8 mouse cellular contexts compared by ENCODE assay signal in genomic region chr15:78903243-78903642, GRCm38 (mm10). TPM values are rescaled to one million over a fixed set of nuclear protein-coding genes. Genes with fewer than 3 reads are reported as not detected.
A peak's percentile ranks its signal among the peaks of the same experiment; 100 is the strongest.
DNase-seq lines count a peak whose midpoint lies in the region; ATAC-seq and TF ChIP-seq lines count a peak whose summit lies in the region.

No protein-coding gene starts in this region.

- H3K4me2 ChIP-seq in intestine, embryonic 16.5 days (ENCODE audit: low read depth, low read length) = no peak overlapping the region
- no peak overlapping the region for H3K4me2 ChIP-seq in midbrain, postnatal 0 days (ENCODE audit: low read depth, low read length, poor library complexity, severe bottlenecking)

- peak; percentile 91 for TF ChIP-seq CTCF in midbrain, postnatal 0 days (IDR thresholded peaks at IDR 0.05)

- H3K4me3 ChIP-seq in intestine, embryonic 16.5 days (ENCODE audit: low read length) = no peak overlapping the region
- no peak overlapping the region for H3K4me3 ChIP-seq in midbrain, postnatal 0 days (ENCODE audit: low read depth, low read length)

- H3K27ac ChIP-seq in intestine, embryonic 16.5 days (ENCODE audit: low read length) = no peak overlapping the region
- H3K27ac ChIP-seq in midbrain, postnatal 0 days (ENCODE audit: low read depth, low read length) = no peak overlapping the region

- DNase-seq in ovary, postnatal 10 days (ENCODE audit: low spot score) = peak; percentile 70
- no peak for DNase-seq in ovary, adult 18-20 months (ENCODE audit: low spot score)
- DNase-seq in cerebellum, postnatal 36 days = peak; percentile 84 to 90
- DNase-seq in gastrocnemius, adult 8-10 months (ENCODE audit: low spot score in 2 of 2) = peak; percentile 50 to 60
- peak; percentile 84 for DNase-seq in liver
- peak; percentile 80 for DNase-seq in midbrain, postnatal 0 days (ENCODE audit: low spot score)
- peak; percentile 87 for DNase-seq in splenic B cell, adult 2 months (ENCODE audit: low read depth, low spot score)

- peak overlapping the region; percentile 57 for H3K9ac ChIP-seq in intestine, embryonic 16.5 days (ENCODE audit: low read depth, low read length)
- no peak overlapping the region for H3K9ac ChIP-seq in midbrain, postnatal 0 days (replicated peaks; ENCODE audit: low read length, poor library complexity, severe bottlenecking)

- H3K27me3 ChIP-seq in intestine, embryonic 16.5 days (replicated peaks; ENCODE audit: control insufficient read depth, insufficient read depth, low read length) = no peaks in the 10 kb centered on the region
- H3K27me3 ChIP-seq in midbrain, postnatal 0 days (ENCODE audit: insufficient read depth, low read length) = peaks cover 3% of the 10 kb centered on the region; the same call in 1 of the 2 replicates
- no peaks in the 10 kb centered on the region for H3K27me3 ChIP-seq in splenic B cell, adult 2 months (ENCODE audit: control insufficient read depth, insufficient read depth, low read length, poor library complexity, severe bottlenecking)

- no peak for ATAC-seq in intestine, embryonic 16.5 days
- ATAC-seq in midbrain, postnatal 0 days (ENCODE audit: low FRiP score) = peak; percentile 6; the same call in 1 of the 2 replicates

- WGBS in intestine, embryonic 16.5 days = 3% methylated on average over 2 of the region's 2 CpGs
- 2% methylated on average over 2 of the region's 2 CpGs for WGBS in midbrain, postnatal 0 days

- peaks cover 28% of the 10 kb centered on the region for H3K4me1 ChIP-seq in intestine, embryonic 16.5 days (ENCODE audit: control insufficient read depth, insufficient read depth, low read length)
- H3K4me1 ChIP-seq in midbrain, postnatal 0 days (ENCODE audit: insufficient read depth, low read length) = 0 out of 2 replicates have a peak, but pooled peaks cover 3% of the 10 kb centered on the region

- no peaks in the 10 kb centered on the region for H3K9me3 ChIP-seq in intestine, embryonic 16.5 days (ENCODE audit: control insufficient read depth, low read length)
- no peaks in the 10 kb centered on the region for H3K9me3 ChIP-seq in midbrain, postnatal 0 days (ENCODE audit: low read length)

- H3K36me3 ChIP-seq in intestine, embryonic 16.5 days (ENCODE audit: control insufficient read depth, insufficient read depth, low read length) = 0 out of 2 replicates have a peak, but pooled peaks cover 2% of the 10 kb centered on the region
- peaks cover 2% of the 10 kb centered on the region; the same call in 1 of the 2 replicates for H3K36me3 ChIP-seq in midbrain, postnatal 0 days (ENCODE audit: insufficient read depth, low read length)
- H3K36me3 ChIP-seq in splenic B cell, adult 2 months (ENCODE audit: control insufficient read depth, insufficient read depth, low read length, poor library complexity, severe bottlenecking) = peaks cover 10% of the 10 kb centered on the region

RNA-seq across cellular contexts. Expression of gene Sh3bp1, which starts 3.7 kb away (rescaled TPM):
- total RNA-seq in gastrocnemius, adult 8-10 months (2022) = 1 to 10 TPM in 2 of 4 experiments, under 1 TPM in 2; 0.80 to 1.7 (median 1.2) TPM
- 21.5 and 23.3 TPM in 2 replicates for polyA plus RNA-seq in intestine, embryonic 16.5 days (2015; fragmentation: Nextera tagmentation; extraction: Ambion mirVana)
- 4.2 and 4.5 TPM in 2 replicates for total RNA-seq in midbrain, postnatal 0 days (2014; rRNA removed)
- polyA plus RNA-seq in midbrain, postnatal 0 days (2015; fragmentation: Nextera tagmentation; extraction: Ambion mirVana) = 4.0 and 4.7 TPM in 2 replicates

RNA-seq across cellular contexts. Expression of gene Gm49510, which starts 3.8 kb away (rescaled TPM):
- not detected for total RNA-seq in gastrocnemius, adult 8-10 months (2022)
- 0.21 and 0.55 TPM in 2 replicates for polyA plus RNA-seq in intestine, embryonic 16.5 days (2015; fragmentation: Nextera tagmentation; extraction: Ambion mirVana)
- 1.7 TPM in 1 of 2 replicates, not detected in the other for total RNA-seq in midbrain, postnatal 0 days (2014; rRNA removed)
- polyA plus RNA-seq in midbrain, postnatal 0 days (2015; fragmentation: Nextera tagmentation; extraction: Ambion mirVana) = 0.17 TPM in 1 of 2 replicates, not detected in the other

RNA-seq across cellular contexts. Expression of gene Pdxp, which starts 10.5 kb away (rescaled TPM):
- total RNA-seq in gastrocnemius, adult 8-10 months (2022) = 1 to 10 TPM; 1.7 to 2.7 (median 2.1) TPM
- 2.2 and 6.4 TPM in 2 replicates for polyA plus RNA-seq in intestine, embryonic 16.5 days (2015; fragmentation: Nextera tagmentation; extraction: Ambion mirVana)
- 350 and 364 TPM in 2 replicates for total RNA-seq in midbrain, postnatal 0 days (2014; rRNA removed)
- polyA plus RNA-seq in midbrain, postnatal 0 days (2015; fragmentation: Nextera tagmentation; extraction: Ambion mirVana) = 171 and 181 TPM in 2 replicates

RNA-seq across cellular contexts. Expression of gene Lgals1, which starts 23.3 kb away (rescaled TPM):
- 100 to 1,000 TPM; 214 to 406 (median 281) TPM for total RNA-seq in gastrocnemius, adult 8-10 months (2022)
- polyA plus RNA-seq in intestine, embryonic 16.5 days (2015; fragmentation: Nextera tagmentation; extraction: Ambion mirVana) = 865 and 927 TPM in 2 replicates
- total RNA-seq in midbrain, postnatal 0 days (2014; rRNA removed) = 35.4 and 46.2 TPM in 2 replicates
- polyA plus RNA-seq in midbrain, postnatal 0 days (2015; fragmentation: Nextera tagmentation; extraction: Ambion mirVana) = 69.7 and 76.8 TPM in 2 replicates

RNA-seq across cellular contexts. Expression of gene Gga1, which starts 26.3 kb away (rescaled TPM):
- 10 to 100 TPM; 41.8 to 44.9 (median 43.5) TPM for total RNA-seq in gastrocnemius, adult 8-10 months (2022)
- polyA plus RNA-seq in intestine, embryonic 16.5 days (2015; fragmentation: Nextera tagmentation; extraction: Ambion mirVana) = 56.3 and 57.4 TPM in 2 replicates
- 37.0 and 42.8 TPM in 2 replicates for total RNA-seq in midbrain, postnatal 0 days (2014; rRNA removed)
- polyA plus RNA-seq in midbrain, postnatal 0 days (2015; fragmentation: Nextera tagmentation; extraction: Ambion mirVana) = 42.4 and 43.4 TPM in 2 replicates

Comparison
In these comparisons a context has a peak if more than half of its experiments do, and no peak if none do; other contexts are left out.
1. RNA of gene Pdxp, which starts 10.5 kb away (total RNA-seq): 350 to 364 TPM in midbrain, postnatal 0 days; 1.7 to 2.7 TPM in gastrocnemius, adult 8-10 months; every median in the first group is over 10 times any median in the second.